Mouse (Mus musculus) kidney, adult 8-10 months (tissue): ENCODE measurements around the gene Egfl7.

ENCODE experiments used
- DNase-seq, 2 experiments: peaks; one replicate each; pipeline ENCODE4 v3.0.0; 2022

The Egfl7 gene

GRCm38 (mm10) chr2:26641006-26641647, 61.3 kb downstream of the Egfl7 start:
- DNase-seq: no peak
